Mouse (Mus musculus) right cerebral cortex, adult 2 months (tissue): ENCODE data around the gene Purb.

ENCODE experiments used
- DNase-seq, 2 experiments: peaks; one replicate each; pipeline ENCODE4 v3.0.0; 2021 to 2022; ENCODE audit warnings: low spot score in 2 of 2

Gene Purb

GRCm38 (mm10) chr11:6475867-6476484 lies at the start of gene Purb:
Purb (minus strand) TSS chr11:6475917.
- DNase-seq, result peak; percentile 86 to 90

GRCm38 (mm10) chr11:6525241-6525640 lies 49.5 kb upstream of the Purb start:
- DNase-seq, result no peak

- DNase-seq, result no peak
Observed at GRCm38 (mm10) chr11:6524880-6525238, 49.1 kb upstream of the Purb start.

GRCm38 (mm10) chr11:6524165-6524879 lies 48.6 kb upstream of the Purb start:
- DNase-seq, result no peak

- DNase-seq, result no peak
Observed at GRCm38 (mm10) chr11:6523662-6524088, 48.0 kb upstream of the Purb start.

GRCm38 (mm10) chr11:6522782-6523525 lies 47.2 kb upstream of the Purb start:
- no peak for DNase-seq

GRCm38 (mm10) chr11:6520507-6521173 lies 44.9 kb upstream of the Purb start, which contains the start of gene Myo1g:
Myo1g (minus strand) TSS chr11:6520965.
- no peak for DNase-seq

GRCm38 (mm10) chr11:6519491-6520033 lies 43.8 kb upstream of the Purb start:
- no peak for DNase-seq

- no peak for DNase-seq
Observed at GRCm38 (mm10) chr11:6514837-6515236, 39.1 kb upstream of the Purb start.

- DNase-seq, result no peak
Observed at GRCm38 (mm10) chr11:6508269-6508876, 32.7 kb upstream of the Purb start.

- DNase-seq, result no peak
Observed at GRCm38 (mm10) chr11:6506516-6506915, 30.8 kb upstream of the Purb start.

GRCm38 (mm10) chr11:6504689-6505088 lies 29.0 kb upstream of the Purb start:
- DNase-seq, result no peak

GRCm38 (mm10) chr11:6504226-6504625 lies 28.5 kb upstream of the Purb start:
- no peak for DNase-seq

- DNase-seq, result no peak
Observed at GRCm38 (mm10) chr11:6502506-6502905, 26.8 kb upstream of the Purb start.

GRCm38 (mm10) chr11:6497311-6497948 lies 21.7 kb upstream of the Purb start:
- DNase-seq, result no peak

GRCm38 (mm10) chr11:6489691-6490503 lies 14.2 kb upstream of the Purb start:
- DNase-seq, result no peak

GRCm38 (mm10) chr11:6489257-6489656 lies 13.5 kb upstream of the Purb start:
- no peak for DNase-seq

- no peak for DNase-seq
Observed at GRCm38 (mm10) chr11:6488041-6488684, 12.4 kb upstream of the Purb start.

GRCm38 (mm10) chr11:6487496-6487895 lies 11.8 kb upstream of the Purb start:
- DNase-seq, result no peak

GRCm38 (mm10) chr11:6486916-6487315 lies 11.2 kb upstream of the Purb start:
- no peak for DNase-seq
